Mouse (Mus musculus) fibroblast of lung, adult 2 months (primary cell): Measurements from ENCODE around the gene Dguok.

Experiments
- DNase-seq: peaks from one replicate; pipeline ENCODE4 v3.0.0-alpha.2; 2011; ENCODE audit warnings: low read depth

Gene Dguok

GRCm38 (mm10) chr6:83432966-83433365 lies 73.8 kb downstream of the Dguok start:
- no peak for DNase-seq
